Mouse (Mus musculus): ENCODE data around the gene Chek2. TPM values are rescaled to one million over a fixed set of nuclear protein-coding genes. Genes with fewer than 3 reads are reported as not detected.

The Chek2 gene
- total RNA-seq, 2 experiments from 2014 or later, result 4.0 to 5.2 TPM

GRCm38 (mm10) chr5:110890561-110890960, 50.8 kb downstream of the Chek2 start:
- intact Hi-C loops (cut with DNase I), result no loop called here
- no peak for DNase-seq

DNA sequence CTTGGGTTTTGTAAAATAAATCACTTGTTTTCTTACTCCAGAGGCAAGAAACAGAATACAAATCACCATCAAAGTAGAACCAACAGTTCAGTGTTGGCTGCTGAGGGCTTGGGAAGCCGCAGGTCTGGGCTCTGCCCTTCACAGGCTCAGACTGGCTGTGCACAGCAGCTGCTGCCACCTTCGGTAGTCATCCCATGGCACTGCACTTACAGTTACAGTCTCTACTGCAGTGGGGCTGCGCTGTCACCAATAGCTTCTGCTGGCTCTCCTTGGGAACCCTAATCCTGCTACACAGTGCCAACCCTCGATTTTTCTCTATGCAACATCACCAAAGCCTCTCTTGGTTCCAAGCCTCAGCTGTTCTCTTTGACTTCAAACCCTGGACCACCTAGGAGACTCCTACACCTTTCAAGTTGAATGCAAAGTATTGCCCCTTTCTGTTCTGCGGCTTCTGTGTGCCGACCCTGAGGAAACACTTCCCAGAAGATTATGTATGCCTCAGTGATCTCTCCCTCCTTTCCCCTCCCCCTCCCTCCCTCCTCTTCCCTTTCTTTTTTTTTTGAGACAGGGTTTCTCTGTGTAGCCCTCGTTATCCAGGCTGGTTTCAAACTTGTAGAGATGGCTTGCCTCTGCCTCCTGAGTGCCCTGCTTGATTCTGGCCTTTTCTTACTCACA, 57.5 kb downstream of the Chek2 start:
- DNase-seq, result no peak
- intact Hi-C loops (cut with DNase I), result no loop called here

GRCm38 (mm10) chr5:110898169-110898568, 58.4 kb downstream of the Chek2 start:
- intact Hi-C loops (cut with DNase I), result no loop called here
- no peak for DNase-seq

- intact Hi-C loops (cut with DNase I), result no loop called here
- no peak for DNase-seq
Measured at GRCm38 (mm10) chr5:110898785-110899184, 59.0 kb downstream of the Chek2 start.

- intact Hi-C loops (cut with DNase I), result no loop called here
- no peak for DNase-seq
Measured at GRCm38 (mm10) chr5:110900331-110900730, 60.6 kb downstream of the Chek2 start.

GRCm38 (mm10) chr5:110906708-110907107, 66.9 kb downstream of the Chek2 start:
- no peak for DNase-seq
- intact Hi-C loops (cut with DNase I), result no loop called here

DNA sequence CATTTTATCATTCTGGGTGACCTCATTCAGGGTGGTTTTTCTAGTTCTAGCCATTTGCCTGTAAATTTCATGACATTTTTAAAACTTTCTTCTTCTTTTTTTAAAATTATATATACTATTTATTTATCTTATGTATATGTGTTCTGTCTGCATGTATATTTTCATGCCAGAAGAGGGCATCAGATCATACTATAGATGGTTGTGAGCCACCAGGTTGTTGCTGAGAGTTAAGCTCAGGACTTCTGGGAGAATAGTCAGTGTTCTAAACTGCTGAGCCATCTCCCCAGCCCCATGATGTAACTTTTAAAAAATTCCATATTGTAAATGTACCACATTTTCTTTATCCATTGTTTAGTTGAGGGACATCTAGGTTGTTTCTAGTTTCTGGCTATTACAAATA, 69.1 kb downstream of the Chek2 start:
- DNase-seq, result no peak
- intact Hi-C loops (cut with DNase I), result no loop called here

DNA sequence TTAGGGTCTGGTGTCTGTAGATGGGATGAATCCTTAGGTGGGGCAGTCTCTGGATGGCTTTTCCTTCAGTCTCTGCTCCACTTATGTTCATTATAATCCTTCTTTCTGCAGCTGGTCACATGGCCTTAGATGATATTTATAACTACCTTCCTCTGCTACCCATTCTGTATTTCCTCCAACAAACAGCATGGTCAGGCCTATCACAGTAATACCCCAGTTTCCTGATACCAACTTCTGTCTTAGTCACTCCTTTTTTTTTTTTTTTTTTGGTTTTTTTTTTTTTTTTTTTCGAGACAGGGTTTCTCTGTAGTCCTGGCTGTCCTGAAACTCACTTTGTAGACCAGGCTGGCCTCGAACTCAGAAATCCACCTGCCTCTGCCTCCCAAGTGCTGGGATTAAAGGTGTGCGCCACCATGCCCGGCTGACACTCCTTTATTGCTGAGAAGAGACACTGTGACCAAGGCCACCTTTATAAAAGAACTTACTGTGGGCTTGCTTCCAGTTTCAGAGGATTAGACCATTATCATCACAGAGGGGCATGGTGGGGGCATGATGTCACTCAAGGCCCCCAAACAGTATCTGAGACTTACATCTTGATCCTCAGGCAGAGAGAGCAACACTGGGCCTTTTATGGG, 70.3 kb downstream of the Chek2 start:
- no peak for DNase-seq
- intact Hi-C loops (cut with DNase I), result no loop called here

DNA sequence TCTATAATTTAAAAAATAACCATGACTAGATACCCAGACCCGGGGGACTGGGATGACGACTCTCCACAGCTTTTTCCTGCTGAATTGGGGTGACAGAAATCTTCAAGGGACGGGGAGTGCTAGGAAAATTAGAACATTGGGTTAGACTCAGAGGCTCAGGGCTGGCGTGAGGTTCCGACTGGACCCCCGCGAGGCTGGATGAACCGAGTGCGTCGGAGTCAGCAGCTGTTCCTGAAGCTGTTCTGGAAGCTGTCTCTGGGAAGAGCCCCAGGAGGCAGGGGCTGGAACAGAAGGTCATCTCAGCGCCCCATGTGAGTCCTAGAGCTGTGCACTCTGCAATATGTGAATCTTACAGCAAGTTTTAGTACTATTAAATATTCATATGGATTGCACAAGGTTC, 75.1 kb downstream of the Chek2 start:
- peak; percentile 14 to 18 for DNase-seq
- intact Hi-C loops (cut with DNase I), result no loop called here

- intact Hi-C loops (cut with DNase I), result no loop called here
- no peak for DNase-seq
Measured at GRCm38 (mm10) chr5:110916241-110916640, 76.5 kb downstream of the Chek2 start.

DNA sequence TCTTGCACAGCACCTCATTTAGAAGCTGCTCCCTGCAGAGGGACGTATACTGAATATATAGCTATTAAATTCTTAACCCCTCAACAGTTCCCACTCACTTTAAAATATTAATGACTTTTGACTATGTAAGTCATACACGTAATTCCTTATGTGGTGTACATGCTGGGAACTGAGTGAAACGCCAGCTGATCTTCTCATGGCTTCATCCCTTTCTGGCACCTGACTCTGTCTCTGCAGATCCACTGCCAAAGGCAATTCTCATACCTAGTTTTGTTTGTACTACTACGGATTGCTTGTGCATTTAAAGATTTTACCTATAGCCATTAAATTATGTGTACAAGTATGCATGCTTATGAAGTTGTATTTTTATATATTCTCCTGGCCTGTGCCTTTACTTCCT, 79.8 kb downstream of the Chek2 start:
- no peak for DNase-seq
- intact Hi-C loops (cut with DNase I), result no loop called here

GRCm38 (mm10) chr5:110923336-110923735, 83.6 kb downstream of the Chek2 start:
- intact Hi-C loops (cut with DNase I), result loop anchor here (1.0 to 5.0 kb wide), 3 partner anchors 87 to 344 kb away; no protein-coding TSS in a partner anchor
- peak; percentile 19 to 31 for DNase-seq

Other genes starting within 250 kb of the Chek2 start
- 10 to 100 TPM; 12.6 to 13.3 TPM for gene Noc4l, start 186.6 kb upstream of the Chek2 start, total RNA-seq (2021)
- 1 to 10 TPM; 7.7 to 8.3 TPM for gene Ddx51, start 186.5 kb upstream of the Chek2 start, total RNA-seq (2021)
- gene Ep400, start 69.3 kb upstream of the Chek2 start, total RNA-seq (2021), result 10 to 100 TPM; 46.6 TPM
- gene Pus1, start 59.3 kb upstream of the Chek2 start, total RNA-seq (2021), result 10 to 100 TPM; 15.3 to 15.4 TPM
- 10 to 100 TPM; 76.1 to 76.9 TPM for gene Ulk1, start 29.9 kb upstream of the Chek2 start, total RNA-seq (2021)
- 10 to 100 TPM; 16.4 to 20.7 TPM for gene Hscb, start 202 bp upstream of the Chek2 start, total RNA-seq (2021)
- gene Ttc28, start 39.8 kb downstream of the Chek2 start, total RNA-seq (2021), result 10 to 100 TPM; 20.5 to 21.6 TPM

All from heart, postnatal 14 days (tissue).